Mouse (Mus musculus) left cerebral cortex, postnatal 36 days (tissue): ENCODE results near the gene Cbx8. TPM values are rescaled to one million over a fixed set of nuclear protein-coding genes. Genes with fewer than 3 reads are reported as not detected.

Source experiments
- DNase-seq, 2 experiments: peaks; one replicate each; pipeline ENCODE4 v3.0.0; 2021 to 2022; ENCODE audit warnings: low spot score in 2 of 2, mixed read lengths in 1 of 2
- intact Hi-C: fragments of 180-260 bp; cut with DNase I; formaldehyde crosslinking; loops from one replicate; pipeline ENCODE4 v1.15.1; 2025
- total RNA-seq, 2 experiments: library from RNA; stranded (reverse); gene quantifications; 2 replicates each; pipeline ENCODE4 v1.2.3; 2021

The Cbx8 gene
- total RNA-seq, 2 experiments from 2014 or later, result 12.3 to 16.0 TPM

DNA sequence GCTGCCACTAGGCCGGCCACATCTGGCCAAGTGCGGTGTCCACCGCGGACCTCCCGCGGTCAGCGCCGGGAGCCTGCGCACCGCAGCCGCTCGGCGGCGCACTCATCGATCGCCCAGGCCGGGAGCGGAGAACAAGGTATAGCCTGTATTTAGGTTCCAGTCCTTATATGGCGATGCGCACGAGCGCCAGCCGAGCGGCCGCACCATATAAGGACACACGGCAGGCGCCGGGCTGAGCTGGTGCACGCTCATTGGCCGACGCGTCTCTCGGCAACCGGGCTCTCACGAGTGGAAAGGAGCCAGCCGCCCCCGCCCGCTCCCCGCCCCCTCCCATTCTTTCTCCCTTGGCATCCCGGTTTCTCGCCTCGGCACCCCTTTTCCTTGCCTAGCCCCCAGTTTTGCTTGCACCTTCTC, 12.5 kb upstream of the Cbx8 start:
- intact Hi-C loops, result loop anchor here (5.0 kb wide), 1 partner anchor 134 kb away; no protein-coding TSS in a partner anchor
- peak; percentile 86 to 88 for DNase-seq

DNA sequence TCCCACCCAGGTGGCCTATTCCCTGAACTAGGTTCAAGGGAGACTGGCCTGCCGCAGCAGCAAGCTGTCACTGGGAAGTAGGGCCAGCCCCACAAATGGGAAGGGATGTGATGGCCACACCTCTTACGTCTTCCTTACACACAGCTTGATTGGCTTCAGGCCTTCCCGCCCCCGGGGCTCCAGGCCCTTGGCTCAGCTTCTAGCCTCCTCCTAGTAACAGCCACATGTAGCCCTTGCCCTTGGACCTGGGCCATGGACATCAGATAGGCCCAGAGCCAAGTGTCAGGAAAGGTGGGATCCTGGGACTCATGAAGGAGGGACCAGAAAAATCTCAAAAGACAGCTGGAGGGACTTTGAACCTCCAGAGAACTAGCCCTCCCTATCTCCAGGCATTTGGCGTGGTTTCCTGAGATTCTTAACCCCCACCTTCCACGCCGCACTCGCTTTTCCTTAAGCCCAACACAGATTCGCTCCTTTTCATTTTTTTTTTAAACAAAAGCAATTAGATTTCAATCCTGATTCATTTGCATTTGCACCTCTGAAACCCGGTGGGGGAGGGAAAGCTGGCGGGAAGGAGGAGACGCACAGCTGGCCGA, 12.0 kb upstream of the Cbx8 start:
- intact Hi-C loops, result loop anchor here (5.0 kb wide), 1 partner anchor 135 kb away; no protein-coding TSS in a partner anchor
- DNase-seq, result no peak

DNA sequence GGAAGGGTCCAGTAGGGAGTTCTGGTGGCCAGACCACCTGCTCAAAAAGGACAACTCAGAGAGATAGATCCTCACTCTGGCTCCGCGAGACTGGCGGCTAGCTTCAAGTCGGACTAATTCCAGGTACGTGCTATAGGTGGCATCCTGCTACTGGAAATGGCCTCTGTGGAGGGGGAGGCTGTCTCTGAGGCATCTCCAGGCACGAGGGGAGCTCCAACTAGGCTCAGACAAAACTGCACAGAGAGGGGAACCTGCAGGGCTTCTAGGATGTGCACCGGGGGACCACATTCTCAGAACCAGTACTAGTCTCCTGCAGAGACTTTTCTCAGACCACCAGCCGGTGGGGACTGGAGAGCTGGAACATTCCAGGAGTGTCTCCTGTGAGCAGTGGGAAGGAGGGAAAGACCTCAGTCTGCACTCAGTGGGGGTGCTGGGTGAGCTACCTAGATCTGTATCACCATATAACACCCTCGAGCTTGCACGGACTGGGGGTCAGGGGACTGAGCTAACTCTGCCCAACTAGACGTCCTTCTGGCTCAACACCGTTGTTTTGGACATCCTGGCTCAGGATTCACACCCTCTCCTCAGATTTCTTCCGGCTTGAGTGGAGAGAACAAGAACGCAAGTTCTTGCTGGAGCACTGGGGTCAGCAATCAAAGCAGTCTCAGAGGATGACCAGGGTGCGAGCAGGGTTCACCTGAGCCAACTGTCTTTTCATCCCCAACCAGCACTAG, 11.3 kb upstream of the Cbx8 start:
- no peak for DNase-seq
- intact Hi-C loops, result loop anchor here (5.0 kb wide), 1 partner anchor 135 kb away; no protein-coding TSS in a partner anchor

DNA sequence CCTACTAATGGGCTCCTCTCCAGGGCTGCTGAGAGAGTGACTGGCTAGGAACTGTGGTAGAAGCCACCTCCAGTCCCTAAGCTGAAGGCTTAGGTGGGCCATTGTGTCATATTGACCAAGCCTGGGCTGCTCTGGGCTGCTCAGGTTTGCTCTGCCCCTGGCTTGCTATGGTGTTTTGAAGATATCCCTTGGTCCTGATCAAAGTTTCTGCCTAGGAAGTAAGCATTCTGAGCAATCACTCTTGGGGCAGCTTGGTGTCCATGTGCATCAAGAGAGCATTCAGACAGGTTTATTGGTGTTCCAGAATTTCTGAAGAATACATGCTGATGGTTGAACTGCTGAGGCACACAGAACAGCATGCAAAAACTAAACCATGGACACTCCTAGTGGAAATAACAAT, 10.7 kb upstream of the Cbx8 start:
- intact Hi-C loops, result loop anchor here (5.0 kb wide), 1 partner anchor 136 kb away; no protein-coding TSS in a partner anchor
- no peak for DNase-seq

DNA sequence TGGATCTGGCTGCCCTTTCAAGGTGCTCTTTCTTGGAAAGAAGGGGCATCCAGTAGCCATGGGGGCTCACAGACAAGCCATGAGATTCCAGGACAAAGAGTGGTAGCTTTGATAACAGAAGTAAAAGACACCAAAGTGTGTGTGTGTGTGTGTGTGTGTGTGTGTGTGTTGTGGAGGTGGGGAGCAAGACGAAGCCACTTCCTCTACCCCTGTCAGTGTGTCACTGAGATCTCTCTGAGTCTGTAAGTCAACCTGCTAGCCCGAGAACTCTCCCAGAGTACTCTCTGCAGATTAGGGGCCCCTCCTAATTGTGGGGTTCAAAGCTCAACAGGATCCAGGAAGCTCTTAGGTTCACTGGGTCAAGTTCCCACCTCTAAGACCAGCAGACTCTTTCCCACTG, 9.6 kb upstream of the Cbx8 start:
- no peak for DNase-seq
- intact Hi-C loops, result loop anchor here (5.0 kb wide), 1 partner anchor 137 kb away; no protein-coding TSS in a partner anchor

DNA sequence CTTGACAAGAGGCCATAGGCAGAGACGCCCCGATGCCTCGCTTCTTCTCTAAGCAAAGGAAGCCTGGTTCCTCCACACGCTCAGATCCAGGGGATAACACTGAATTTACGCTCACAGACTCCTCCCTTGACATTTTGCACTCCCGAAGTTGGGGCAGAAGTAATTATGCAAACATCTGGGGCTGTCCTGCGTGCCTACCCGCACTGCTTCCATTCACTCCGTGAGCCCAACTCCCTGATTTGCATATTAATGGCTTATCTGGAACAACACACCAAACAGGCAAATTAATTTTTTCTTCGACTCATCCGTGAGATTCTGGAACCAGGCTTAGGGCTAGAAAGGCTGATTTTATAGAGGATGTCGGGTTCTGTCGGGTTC, 7.4 kb upstream of the Cbx8 start:
- intact Hi-C loops, result no loop called here
- DNase-seq, result no peak

DNA sequence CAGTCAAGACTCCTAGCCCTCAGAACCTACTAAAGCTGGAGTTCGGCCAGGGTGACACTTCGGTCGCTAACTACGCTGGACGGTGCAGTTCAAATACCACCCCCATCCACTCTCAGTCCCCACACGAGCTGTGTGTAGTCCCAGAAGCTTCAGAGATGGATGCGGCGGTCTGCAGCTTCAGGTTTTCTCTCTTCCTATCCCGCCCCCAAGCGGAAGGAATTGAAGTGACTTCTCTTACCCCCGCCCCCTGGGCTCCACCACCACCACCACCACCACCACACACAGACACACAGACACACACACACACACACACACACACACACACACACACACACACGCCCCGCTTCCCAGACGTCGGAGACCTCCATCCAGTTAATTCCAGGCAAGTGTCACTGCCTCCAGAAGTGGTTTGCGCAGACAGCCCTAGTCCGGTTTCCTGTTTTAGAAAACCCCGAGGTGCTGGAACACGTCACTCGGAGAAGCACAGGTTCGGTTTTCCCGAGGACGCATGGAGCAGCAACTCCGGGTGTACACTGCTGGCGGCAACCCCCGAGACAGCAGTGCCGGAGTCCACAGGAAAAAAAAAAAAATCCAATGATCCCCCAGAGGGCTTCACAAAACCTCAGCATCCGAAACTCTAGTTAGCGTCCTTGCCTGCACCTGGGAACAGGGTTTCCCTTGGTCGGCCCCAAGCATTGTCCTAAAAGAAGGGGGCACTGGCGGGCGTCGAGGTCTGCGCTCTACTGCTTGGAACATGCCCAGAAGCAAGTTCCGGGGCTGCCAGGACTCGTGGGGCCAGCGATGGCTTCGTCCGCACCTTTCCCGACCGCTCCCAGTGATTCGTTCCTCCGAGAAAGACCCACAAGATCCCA, 6.7 kb upstream of the Cbx8 start:
- DNase-seq, result no peak
- intact Hi-C loops, result no loop called here

DNA sequence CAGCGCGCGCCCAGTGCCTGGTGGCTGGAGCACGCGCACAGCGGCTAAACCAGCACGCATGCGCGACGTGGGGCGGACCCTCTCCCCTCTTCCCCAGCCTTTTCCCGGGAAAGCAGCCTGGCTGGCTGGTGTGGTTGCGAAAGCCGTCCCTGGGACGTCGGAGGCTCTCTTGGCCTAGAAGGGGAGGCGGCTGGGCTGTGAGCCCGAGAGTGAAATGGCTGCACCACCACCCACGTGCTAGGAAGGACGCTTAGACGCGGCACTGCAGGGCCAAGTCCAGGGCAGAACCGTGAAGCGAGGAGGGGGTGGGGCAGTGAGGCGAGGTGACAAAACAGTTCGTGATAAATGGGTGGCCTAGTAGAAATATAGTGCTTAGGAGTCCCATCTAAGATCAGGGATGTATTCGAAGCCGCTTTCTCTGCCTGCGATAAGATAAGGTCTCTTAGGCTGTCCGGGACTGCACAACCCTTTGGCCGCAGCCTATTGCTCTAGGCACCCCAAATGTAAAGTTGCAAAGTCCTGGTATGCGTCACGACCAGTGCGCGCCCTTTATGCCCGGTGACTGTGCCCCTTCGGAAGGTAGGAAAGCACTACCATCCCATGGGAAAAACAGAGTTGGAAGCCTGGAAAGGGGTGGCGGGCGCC, 6.0 kb upstream of the Cbx8 start:
- intact Hi-C loops, result no loop called here
- DNase-seq, result no peak

DNA sequence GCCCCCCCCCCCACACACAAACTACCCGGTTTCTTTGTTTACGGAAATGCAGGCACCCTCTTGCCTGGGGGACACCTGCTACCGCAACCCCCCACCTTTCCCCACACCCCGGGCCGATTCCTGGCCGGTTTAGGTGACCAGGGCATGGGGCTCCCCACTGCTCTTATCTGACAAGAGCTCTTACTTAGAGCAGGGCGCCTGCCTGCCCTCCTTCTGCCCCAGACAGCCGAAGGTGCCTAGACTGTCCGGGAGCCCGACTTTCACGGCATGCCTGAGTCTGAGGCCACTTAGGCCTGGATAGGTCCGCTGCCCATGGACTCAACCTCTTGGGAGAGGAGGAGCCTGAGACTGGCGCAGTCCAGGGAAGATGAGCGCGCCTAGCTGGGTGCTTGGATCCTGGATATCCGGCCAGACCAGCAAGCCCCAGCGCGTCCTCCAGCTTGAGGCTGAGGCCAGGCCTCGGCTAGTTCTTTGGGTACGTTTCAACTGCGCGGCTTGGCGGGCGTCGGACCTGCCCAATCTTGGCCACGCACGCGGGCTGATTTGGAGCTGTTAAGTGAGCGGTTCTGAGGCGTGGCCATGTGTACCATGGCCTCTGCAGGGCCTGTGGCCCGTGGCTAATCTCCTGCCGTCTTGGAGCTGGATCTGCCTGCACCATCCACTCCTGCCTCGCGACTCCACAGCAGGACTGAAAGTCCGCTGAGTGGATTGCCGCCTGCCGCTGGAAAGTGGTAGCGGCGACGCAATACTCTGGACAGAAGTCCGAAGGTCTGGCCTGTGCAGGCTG, 4.0 kb upstream of the Cbx8 start:
- no peak for DNase-seq
- intact Hi-C loops, result no loop called here

DNA sequence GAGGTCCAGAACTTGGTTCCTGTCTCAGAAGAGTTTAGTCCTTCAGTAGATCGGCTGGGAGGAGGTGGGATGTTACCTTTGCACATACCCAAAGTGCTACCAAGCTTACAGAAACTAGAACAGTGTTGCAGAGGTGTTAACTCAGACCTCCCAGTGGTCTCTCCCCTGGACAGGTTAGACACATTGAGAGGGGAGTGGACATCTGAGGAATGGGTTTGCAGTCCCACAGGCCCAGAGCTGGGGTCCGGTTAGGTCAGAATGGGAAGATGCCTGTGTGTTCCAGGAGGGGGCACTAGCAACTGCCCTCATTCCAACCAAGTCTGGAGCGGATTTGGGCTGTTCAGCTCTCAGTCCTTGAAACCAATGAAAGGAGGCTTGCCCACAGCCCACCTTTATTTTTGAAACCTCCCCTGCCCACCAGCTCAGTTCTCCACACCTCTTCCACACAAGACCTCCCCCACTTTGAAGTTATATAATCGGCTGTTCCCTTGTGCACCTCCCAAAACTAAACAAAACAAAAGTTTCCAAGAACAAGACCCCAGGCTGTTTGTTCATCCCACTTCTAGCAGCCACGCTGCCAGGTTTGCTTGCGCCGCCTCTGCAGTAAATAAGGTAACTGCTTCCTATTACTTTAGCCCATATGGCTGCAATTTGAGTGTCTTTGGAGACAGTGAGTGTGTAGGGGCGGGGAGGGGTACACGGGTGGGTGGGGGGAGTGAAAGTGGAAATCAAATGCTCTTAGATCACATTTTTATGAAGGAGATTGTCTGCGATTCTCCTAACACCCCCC, 3.2 kb upstream of the Cbx8 start:
- intact Hi-C loops, result no loop called here
- DNase-seq, result no peak

DNA sequence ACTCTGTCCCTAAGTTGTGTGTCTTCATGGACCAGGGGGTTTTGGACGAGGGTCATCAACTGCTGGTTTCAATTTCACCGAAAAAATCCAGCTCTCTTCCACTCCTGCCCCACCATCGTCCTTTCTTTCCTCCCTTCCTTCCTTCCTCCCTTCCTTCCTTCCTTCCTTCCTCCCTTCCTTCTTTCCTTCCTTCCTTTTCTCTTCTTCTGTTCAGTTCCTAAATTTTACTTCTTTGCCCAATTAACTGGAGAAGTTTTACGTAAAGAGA, 2.4 kb upstream of the Cbx8 start:
- intact Hi-C loops, result no loop called here
- DNase-seq, result no peak

DNA sequence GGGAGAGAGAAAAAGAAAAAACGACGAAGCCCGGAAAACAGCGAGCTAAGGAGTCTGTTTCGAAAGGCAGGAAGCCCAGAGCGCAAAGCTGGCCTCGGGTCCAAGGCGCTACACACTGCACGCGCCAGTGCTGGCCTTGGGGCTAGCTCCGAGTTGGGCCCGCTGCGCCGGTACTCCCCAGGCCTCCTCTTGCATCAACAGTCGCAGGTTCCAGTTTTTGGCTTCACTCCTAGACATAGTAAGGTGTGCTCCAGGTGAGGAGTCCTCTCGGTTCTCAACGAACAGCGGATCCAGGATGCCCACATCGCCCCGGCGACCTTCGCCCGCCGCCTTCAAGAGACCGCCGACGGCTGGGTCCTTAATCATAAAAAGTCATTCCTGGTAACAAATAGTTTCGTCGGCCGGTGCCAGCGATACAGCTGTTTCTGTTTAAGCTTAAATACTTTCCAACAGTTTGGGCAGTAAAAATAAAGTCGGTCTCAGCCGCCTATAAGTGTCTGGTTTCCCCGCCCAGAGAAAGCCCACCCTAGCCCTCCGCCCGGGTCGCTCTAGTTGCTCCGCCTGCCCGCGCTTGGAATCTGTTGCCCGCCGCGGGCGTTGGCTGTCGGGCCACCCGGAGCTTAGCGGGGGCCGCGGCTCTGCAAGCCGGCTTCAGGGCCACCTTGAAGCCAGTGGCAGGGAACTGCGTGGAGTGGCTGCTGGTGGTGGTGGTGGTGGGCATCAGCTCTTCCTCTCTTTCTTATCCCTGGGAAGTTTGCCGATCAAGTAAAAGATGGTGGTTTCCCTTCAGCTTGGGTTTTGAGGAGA, 1.9 kb upstream of the Cbx8 start:
- no peak for DNase-seq
- intact Hi-C loops, result no loop called here

DNA sequence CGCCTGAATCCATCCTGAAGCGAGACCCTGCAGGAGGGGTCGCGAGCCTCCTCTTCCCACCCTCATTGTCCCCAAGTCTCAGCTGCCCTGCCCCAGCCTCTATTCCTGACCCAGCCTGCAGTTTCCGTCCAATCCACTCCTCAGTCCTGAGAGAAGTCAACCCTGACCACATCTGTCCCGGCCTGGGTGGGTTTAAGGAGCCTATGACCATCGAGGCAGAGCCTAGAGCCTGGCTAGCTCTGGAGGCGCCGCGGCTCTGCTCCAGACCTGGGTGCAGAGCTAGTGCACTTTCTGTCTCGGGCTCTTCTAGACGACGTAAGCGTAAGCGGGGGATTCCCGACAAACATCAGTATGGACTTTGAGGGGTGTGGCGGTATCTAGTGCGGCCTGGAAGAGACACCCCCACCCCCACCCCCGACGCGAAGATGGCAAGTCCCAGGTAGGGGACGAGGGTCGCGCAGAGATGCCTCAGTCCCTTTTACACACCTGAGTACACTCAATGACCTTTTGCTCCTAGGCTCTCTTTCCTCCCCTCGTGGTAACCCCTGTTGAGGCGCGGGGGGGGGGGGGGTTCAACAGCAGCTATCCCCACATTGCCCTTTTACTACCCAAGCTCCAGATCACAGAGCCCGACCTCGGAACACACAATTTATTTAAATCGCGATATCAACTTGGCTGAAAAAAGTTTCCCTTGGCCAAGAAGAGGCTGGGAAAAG, 1.1 kb upstream of the Cbx8 start:
- intact Hi-C loops, result loop anchor here (2.0 kb wide), 1 partner anchor 15 kb away; no protein-coding TSS in a partner anchor
- no peak for DNase-seq

DNA sequence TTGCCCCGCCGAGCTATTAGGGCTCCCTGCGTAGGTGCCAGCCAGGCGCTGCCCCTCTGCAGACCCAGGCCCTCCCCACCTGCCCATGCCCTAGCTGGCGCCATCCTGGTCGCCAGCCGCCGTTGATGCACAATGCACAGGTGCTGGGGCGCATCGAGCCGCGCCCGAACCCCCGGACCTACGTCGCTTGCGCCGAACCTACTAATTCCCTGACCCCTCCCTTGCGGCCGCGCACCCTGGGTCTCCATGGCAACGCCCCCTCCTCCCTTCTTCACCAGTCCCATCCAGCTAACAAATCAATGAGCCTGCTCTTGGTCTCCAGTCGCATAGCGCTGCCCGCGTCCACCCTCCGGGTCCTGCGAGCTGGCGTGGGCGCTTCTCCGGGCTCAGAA, 552 bp upstream of the Cbx8 start:
- intact Hi-C loops, result loop anchor here (2.0 kb wide), 1 partner anchor 15 kb away; no protein-coding TSS in a partner anchor
- DNase-seq, result no peak

DNA sequence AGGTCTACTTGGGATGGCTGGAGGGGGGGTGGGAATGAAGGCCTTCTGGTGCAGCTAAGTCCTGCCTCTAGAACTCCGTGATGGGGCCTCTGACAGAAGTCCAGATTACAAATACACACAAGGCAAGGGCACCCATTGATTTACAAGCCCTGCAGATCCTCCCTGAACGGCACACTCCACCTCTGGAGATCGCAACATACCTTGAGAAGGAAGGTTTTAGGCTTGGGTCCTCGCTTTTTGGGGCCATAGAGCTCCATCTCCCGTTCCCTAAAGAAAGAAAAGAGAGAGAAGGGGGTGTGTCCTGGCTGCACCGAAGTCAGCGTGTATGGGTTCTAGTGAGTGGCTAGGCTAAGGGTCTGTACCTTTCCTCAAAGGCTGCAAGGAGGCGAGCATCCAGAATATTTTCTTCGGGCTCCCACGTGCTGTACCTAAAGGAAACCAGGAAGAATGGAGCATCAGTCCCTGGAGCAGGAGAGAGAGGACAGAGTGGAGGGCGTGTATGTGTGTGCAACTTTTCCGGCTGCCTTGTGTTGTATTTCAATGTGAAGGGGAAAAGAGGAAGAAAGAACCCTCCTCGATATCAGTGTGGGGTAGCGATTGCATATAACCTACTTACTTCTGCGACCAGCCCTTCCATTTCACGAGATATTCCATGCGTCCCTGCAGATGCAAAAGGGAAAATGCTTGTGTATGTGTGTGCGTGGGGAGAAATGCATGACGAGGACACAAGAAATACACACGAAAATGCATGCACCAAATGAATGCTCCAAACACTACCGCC, 847 bp downstream of the Cbx8 start:
- intact Hi-C loops, result loop anchor here (2.0 to 5.0 kb wide), 2 partner anchors 17 to 43 kb away; no protein-coding TSS in a partner anchor
- no peak for DNase-seq

DNA sequence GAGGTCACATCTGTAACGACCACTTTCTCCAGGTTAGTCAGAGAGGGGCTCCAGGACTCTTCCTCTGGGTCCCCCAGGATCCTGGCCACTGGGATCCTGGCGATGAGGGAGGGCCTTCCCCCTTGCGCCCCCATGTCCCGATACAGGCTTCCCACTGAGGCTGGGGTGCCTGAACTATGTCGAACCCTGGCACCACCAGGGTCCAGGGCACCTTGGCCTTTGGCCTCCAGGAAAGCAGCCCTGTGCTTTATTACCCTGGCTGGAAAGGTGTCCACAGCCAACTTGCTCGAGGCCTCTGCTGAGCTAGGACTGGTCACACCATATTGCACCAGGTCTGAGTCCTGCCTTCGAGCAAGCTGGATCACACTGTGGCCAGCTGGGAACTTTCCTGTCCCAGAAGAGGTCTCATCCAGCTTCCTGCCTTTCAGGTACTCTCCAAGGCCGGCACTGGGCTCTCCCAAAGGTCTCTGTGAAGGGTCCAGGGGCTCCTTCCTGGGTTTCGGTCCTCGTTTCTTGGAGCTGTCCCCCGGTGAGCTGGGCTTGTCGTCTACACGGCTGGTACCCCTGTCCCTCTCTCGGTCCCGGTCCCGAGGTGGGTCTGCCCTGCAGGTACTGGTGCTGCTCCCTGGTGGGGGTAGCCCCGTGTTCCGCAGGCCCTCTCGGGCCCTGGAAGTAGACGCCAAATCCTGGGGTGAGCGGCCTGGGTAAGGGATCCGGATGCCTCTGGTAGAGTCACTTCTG, 1.9 kb downstream of the Cbx8 start:
- DNase-seq, result no peak
- intact Hi-C loops, result loop anchor here (5.0 kb wide), 1 partner anchor 42 kb away; no protein-coding TSS in a partner anchor
